Mouse (Mus musculus): ENCODE results near the gene Mpp3.

Mpp3 gene

GRCm38 (mm10) chr11:101979140-101979539 lies 49.1 kb downstream of the Mpp3 start:
- DNase-seq (ENCODE audit: low read depth, low spot score) = no peak

DNA sequence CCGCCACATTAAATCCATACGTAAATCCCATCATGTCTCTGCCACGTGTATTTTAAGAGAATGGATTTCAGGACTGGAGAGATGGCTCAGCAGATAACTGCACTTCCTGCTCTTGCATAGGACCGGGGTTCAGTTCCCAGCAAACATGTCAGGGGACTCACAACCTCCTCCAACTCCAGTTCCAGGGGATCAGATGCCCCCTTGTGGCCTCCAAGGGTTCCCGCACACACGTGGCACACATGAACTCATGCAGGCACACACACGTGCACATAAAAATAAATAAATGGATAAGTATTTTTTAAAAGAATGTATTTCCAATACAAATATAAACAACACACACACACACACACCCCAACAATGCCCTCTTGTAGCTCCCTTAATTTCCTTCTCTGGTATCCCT lies 51.3 kb downstream of the Mpp3 start:
- no peak for DNase-seq (ENCODE audit: low read depth, low spot score)

GRCm38 (mm10) chr11:101974923-101975322 lies 53.3 kb downstream of the Mpp3 start:
- DNase-seq (ENCODE audit: low read depth, low spot score) = peak; percentile 12

DNA sequence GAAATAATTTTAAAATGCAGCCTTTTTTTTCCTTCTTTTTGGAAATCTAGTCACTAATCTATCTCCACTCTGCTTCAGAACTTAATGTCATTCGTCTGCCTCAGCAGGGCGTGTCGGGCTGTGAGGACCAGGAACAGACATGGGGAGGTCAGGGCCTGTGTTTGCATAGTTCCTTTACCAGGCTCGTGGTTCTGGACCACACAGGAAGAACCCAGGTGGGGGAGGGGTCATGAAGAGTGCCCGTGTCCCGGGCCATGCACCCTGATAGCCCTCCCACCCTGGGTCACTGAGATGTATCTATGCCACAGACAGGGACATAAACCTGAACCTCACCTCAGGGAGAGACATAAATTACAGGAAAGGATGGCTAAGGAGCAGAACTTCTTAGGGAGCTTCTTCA lies 54.1 kb downstream of the Mpp3 start:
- no peak for DNase-seq (ENCODE audit: low read depth, low spot score)

DNA sequence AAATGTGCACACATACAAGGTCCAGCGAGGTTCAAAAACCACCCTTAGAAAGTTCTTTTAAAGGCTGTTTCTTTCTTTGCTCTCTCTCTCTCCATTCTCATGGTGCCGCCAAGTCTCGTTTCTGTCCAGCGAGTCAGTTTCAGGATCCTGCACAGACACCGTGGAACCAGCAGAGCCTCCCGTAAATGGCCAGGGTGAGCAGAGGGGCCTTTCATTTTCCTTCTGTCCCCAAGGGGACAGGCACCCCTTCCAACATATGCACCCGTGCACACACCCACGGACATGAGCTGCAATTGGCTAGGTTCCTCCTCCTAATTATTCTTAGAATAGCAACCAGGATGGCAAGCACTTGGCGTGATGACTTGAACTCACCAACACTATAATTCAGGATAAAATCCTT lies 54.8 kb downstream of the Mpp3 start:
- DNase-seq (ENCODE audit: low read depth, low spot score) = no peak

GRCm38 (mm10) chr11:101972651-101973050 lies 55.6 kb downstream of the Mpp3 start:
- DNase-seq (ENCODE audit: low read depth, low spot score) = no peak

- no peak for DNase-seq (ENCODE audit: low read depth, low spot score)
Observed at GRCm38 (mm10) chr11:101972097-101972496, 56.2 kb downstream of the Mpp3 start.

DNA sequence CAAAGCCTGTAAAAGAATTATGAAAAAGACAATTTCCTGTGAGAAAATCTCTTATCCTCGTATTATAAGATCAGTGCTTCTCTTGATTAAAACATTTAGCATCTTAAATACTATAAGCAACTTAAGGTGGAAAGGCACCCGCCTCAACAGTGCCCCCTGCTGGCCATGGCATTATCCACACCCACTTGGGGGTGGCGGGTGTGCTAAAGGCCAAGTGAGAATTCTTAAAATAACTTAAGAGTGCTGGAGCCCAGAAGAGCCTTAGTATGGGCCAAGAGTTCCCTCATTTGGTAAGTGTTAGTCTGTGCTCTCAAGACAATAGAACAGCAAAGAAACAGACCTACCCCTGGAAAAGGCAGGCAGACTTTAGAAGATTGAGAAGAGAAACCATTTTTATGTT lies 56.9 kb downstream of the Mpp3 start:
- peak; percentile 59 for DNase-seq (ENCODE audit: low read depth, low spot score)

DNA sequence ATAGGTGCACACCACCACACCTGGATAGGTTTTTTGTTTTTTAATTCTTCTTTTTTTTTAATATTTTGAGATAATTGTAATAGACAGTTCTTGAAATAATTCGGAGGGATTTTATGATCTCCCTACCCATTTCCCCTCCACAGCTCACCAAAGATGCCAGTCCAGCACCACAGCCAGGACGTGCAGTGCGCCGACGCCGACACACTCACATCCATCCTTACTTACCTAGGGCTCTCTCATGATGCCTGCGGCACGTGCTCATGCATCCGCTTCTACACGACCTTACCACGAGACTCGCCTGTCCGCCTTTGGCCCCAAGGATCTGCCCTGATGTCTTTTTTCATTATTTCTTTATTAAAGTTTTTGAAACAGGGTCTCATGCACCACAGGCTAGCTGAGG lies 58.4 kb downstream of the Mpp3 start:
- no peak for DNase-seq (ENCODE audit: low read depth, low spot score)

GRCm38 (mm10) chr11:101968791-101969190 lies 59.5 kb downstream of the Mpp3 start:
- DNase-seq (ENCODE audit: low read depth, low spot score) = peak; percentile 84

- no peak for DNase-seq (ENCODE audit: low read depth, low spot score)
Observed at GRCm38 (mm10) chr11:101968311-101968710, 60.0 kb downstream of the Mpp3 start.

GRCm38 (mm10) chr11:101966965-101967614 lies 61.2 kb downstream of the Mpp3 start, which contains the start of gene Sost:
Gene Sost, minus strand, starts transcription at chr11:101967015.
- no peak for DNase-seq (ENCODE audit: low read depth, low spot score)

- no peak for DNase-seq (ENCODE audit: low read depth, low spot score)
Observed at GRCm38 (mm10) chr11:101965553-101965952, 62.7 kb downstream of the Mpp3 start.

DNA sequence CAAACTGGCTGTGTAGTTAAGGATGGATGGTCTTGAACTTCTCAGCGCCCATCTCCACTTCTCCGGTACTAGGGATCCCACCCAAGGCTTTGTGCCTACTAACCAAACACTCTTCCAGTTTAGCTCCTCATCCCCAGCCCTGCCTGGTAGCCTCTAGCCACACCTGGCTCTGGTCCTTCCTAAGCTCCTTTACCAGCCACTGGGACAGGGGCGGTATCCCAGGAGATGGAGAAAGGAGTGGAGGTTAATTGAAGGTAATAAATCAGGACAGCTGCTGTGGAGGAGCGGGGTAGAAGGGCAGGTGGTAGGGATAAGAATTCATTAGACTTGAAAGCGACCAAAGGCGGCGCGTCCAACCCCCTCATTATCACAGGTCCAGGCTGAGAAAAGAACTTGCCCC lies 63.6 kb downstream of the Mpp3 start:
- no peak for DNase-seq (ENCODE audit: low read depth, low spot score)

DNA sequence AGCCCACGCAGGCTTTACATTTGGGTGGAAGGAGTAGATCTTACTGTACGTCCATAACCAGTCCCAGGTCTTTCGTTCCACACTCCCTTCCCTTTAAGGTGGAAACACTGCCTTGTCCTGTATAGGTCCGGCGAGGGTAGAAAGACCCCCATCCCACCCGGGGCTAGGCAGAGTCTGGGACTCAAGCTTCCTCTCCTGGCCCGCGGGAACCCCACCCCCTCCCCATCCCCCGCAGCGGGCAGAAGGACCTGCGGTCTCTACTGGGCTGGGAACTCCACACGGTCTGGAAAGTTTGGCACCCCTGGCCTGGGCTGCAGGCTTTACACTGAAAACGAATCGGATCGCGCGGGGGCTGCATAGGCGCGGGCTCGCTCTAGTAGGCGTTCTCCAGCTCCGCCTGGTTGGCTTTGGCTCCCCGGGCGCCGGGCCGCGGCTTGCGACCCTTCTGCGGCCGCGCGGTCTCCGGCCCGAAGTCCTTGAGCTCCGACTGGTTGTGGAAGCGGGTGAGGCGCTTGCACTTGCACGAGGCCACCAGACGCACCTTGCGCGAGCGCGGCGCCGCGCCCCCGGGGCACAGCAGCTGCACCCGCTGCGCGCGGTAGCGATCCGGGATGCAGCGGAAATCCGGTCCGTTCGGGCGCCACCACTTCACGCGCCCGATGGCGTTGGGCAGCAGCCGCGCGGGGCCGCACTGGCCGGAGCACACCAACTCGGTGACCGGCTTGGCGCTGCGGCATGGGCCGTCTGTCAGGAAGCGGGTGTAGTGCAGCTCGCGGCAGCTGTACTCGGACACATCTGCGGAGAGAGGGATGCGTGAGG lies 64.6 kb downstream of the Mpp3 start:
- peak; percentile 6 for DNase-seq (ENCODE audit: low read depth, low spot score)

DNA sequence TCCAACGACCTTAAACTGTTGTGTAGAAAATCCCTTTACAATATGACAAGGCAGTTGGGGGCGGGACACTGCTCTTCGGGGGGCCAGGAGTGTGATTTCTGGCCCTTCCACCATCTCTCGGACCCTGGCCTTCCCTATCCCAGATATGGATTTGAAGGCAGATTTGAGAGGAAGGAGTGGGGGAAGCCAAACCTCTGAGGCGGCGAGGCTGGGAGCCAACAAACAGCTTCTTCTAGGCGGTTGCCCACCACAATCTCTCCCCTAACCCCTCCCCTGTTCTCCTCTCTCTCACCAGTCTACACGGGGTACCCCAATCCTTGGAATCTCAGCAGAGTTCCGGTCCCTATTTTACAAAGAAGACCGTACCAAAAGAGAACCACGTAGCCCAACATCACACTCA lies 65.2 kb downstream of the Mpp3 start:
- DNase-seq (ENCODE audit: low read depth, low spot score) = no peak

GRCm38 (mm10) chr11:101957476-101957875 lies 70.8 kb downstream of the Mpp3 start:
- no peak for DNase-seq (ENCODE audit: low read depth, low spot score)

- no peak for DNase-seq (ENCODE audit: low read depth, low spot score)
Observed at GRCm38 (mm10) chr11:101953441-101953840, 74.8 kb downstream of the Mpp3 start.

DNA sequence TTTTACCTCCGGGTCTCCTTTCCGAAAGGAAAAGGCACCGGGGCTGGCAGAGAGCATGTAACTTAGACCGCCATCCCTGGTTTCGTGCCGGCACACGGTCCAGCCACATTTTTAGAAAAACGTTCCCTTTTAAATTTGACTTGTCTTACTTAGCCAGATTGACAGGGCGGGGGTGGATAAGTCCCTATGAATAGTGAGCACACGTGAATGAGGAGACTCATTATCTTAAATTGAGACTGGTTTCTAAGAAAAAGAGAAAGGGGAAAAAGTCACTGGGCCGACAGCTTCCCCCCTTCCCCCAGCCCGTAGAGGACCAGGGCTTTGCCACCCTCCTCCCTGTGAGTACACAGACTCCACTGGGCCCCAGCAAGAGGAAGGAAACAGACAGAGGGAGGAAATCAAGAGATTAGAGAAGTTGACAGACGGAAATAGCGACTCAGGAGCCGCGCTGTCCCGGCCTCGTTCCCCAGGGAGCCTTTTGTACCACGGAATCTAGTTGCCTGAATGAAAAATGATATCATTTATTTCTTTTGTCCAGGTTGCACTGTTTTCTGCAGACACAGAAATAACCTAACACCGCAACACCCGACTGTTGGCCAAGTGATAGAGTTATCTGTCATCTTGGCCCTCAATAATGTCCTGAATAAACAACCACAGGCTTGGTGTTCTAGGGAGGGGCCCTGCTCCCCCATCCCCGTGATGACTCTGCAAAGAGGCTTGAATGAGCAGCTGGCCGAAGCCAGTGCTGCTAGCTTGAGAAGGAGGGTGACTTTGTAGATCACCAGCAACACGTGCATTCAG lies 75.5 kb downstream of the Mpp3 start:
- DNase-seq (ENCODE audit: low read depth, low spot score) = peak; percentile 6

DNA sequence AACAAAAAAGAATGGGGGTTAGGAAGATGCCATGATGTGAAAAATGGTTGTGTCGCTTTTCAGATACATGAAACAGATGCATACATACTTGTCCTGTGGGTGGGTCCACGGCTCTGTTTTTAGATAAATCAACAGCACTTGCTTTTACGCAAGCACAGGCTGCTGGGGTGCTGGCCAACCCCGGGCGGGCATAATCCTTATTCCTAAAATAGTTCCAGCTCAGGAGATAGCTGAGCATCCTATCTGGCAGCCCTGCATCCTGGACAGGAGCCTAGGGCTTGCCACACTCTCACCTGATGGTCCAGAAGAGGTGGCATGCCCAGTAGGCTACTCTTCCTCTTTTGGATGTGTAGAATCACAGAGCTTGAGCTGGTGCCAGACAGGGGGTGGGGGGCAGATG lies 78.2 kb downstream of the Mpp3 start:
- no peak for DNase-seq (ENCODE audit: low read depth, low spot score)
